Mouse (Mus musculus): ENCODE data around the gene Btbd7. TPM values are rescaled to one million over a fixed set of nuclear protein-coding genes. Genes with fewer than 3 reads are reported as not detected.

Gene Btbd7
- 17.1 and 18.1 TPM in 2 replicates for polyA plus RNA-seq (2015; fragmentation: Nextera tagmentation; extraction: Ambion mirVana)

- ATAC-seq (ENCODE audit: low read depth) = peak; percentile 97
- H3K4me2 ChIP-seq (ENCODE audit: low read depth, low read length) = peak within 1 kb of the TSS; percentile 93
- no peaks in the 10 kb centered on the region for H3K36me3 ChIP-seq (ENCODE audit: control insufficient read depth, insufficient read depth, low read length)
- peak within 1 kb of the TSS; percentile 97 for H3K27ac ChIP-seq (ENCODE audit: low read length)
- WGBS = 0% methylated on average over 65 of the region's 95 CpGs
- H3K4me3 ChIP-seq (ENCODE audit: low read length) = peak within 1 kb of the TSS; percentile 94
- no peaks in the 10 kb centered on the region for H3K9me3 ChIP-seq (ENCODE audit: control insufficient read depth, low read length)
- peak within 1 kb of the TSS; percentile 96 for H3K9ac ChIP-seq (ENCODE audit: low read length)
- H3K27me3 ChIP-seq (ENCODE audit: control insufficient read depth, insufficient read depth, low read depth, low read length) = no peaks in the 10 kb centered on the region
- H3K4me1 ChIP-seq (replicated peaks; ENCODE audit: control insufficient read depth, insufficient read depth, low read length) = peaks cover 13% of the 10 kb centered on the region
Measured at GRCm38 (mm10) chr12:102878031-102878823, at the start of gene Btbd7. TSS of gene Btbd7 (minus strand) at chr12:102878471.

GRCm38 (mm10) chr12:102916073-102916472 is 37.8 kb upstream of the Btbd7 start:
- WGBS = 85% methylated on average over 2 of the region's 2 CpGs
- Histone ChIP-seq H3K4me3 (ENCODE audit: low read length) (no peak overlapping the region), H3K9ac (ENCODE audit: low read length) (no peak overlapping the region), H3K4me1 (replicated peaks; ENCODE audit: control insufficient read depth, insufficient read depth, low read length) (no peaks in the 10 kb centered on the region), H3K4me2 (ENCODE audit: low read depth, low read length) (no peak overlapping the region), H3K9me3 (ENCODE audit: control insufficient read depth, low read length) (no peaks in the 10 kb centered on the region), H3K36me3 (ENCODE audit: control insufficient read depth, insufficient read depth, low read length) (no peaks in the 10 kb centered on the region), H3K27me3 (ENCODE audit: control insufficient read depth, insufficient read depth, low read depth, low read length) (no peaks in the 10 kb centered on the region), H3K27ac (ENCODE audit: low read length) (no peak overlapping the region)
- ATAC-seq (ENCODE audit: low read depth) = no peak

- Histone ChIP-seq H3K36me3 (ENCODE audit: control insufficient read depth, insufficient read depth, low read length) (no peaks in the 10 kb centered on the region), H3K4me2 (ENCODE audit: low read depth, low read length) (no peak overlapping the region), H3K4me1 (replicated peaks; ENCODE audit: control insufficient read depth, insufficient read depth, low read length) (no peaks in the 10 kb centered on the region), H3K27ac (ENCODE audit: low read length) (no peak overlapping the region), H3K9ac (ENCODE audit: low read length) (no peak overlapping the region), H3K9me3 (ENCODE audit: control insufficient read depth, low read length) (no peaks in the 10 kb centered on the region), H3K4me3 (ENCODE audit: low read length) (no peak overlapping the region), H3K27me3 (ENCODE audit: control insufficient read depth, insufficient read depth, low read depth, low read length) (no peaks in the 10 kb centered on the region)
- WGBS = 33% methylated on average over 3 of the region's 3 CpGs
- ATAC-seq (ENCODE audit: low read depth) = no peak
Measured at GRCm38 (mm10) chr12:102908191-102908590, 29.9 kb upstream of the Btbd7 start.

GRCm38 (mm10) chr12:102899091-102899490 is 20.8 kb upstream of the Btbd7 start, which contains the start of gene Cox8c:
TSS of gene Cox8c (plus strand) at chr12:102899316.
- ATAC-seq (ENCODE audit: low read depth) = no peak
- whole genome bisulfite sequencing = 86% methylated on average over 17 of the region's 17 CpGs
- Histone ChIP-seq H3K4me2 (ENCODE audit: low read depth, low read length) (no peak within 1 kb of the TSS), H3K9ac (ENCODE audit: low read length) (no peak within 1 kb of the TSS), H3K4me1 (replicated peaks; ENCODE audit: control insufficient read depth, insufficient read depth, low read length) (no peaks in the 10 kb centered on the region), H3K4me3 (ENCODE audit: low read length) (no peak within 1 kb of the TSS), H3K36me3 (ENCODE audit: control insufficient read depth, insufficient read depth, low read length) (no peaks in the 10 kb centered on the region), H3K27ac (ENCODE audit: low read length) (no peak within 1 kb of the TSS), H3K9me3 (ENCODE audit: control insufficient read depth, low read length) (0 out of 2 replicates have a peak, but pooled peaks cover 2% of the 10 kb centered on the region), H3K27me3 (ENCODE audit: control insufficient read depth, insufficient read depth, low read depth, low read length) (no peaks in the 10 kb centered on the region)

GRCm38 (mm10) chr12:102888568-102888967 is 10.3 kb upstream of the Btbd7 start:
- Histone ChIP-seq H3K9ac (ENCODE audit: low read length) (no peak overlapping the region), H3K27ac (ENCODE audit: low read length) (no peak overlapping the region), H3K36me3 (ENCODE audit: control insufficient read depth, insufficient read depth, low read length) (no peaks in the 10 kb centered on the region), H3K4me1 (replicated peaks; ENCODE audit: control insufficient read depth, insufficient read depth, low read length) (no peaks in the 10 kb centered on the region), H3K4me3 (ENCODE audit: low read length) (no peak overlapping the region), H3K9me3 (ENCODE audit: control insufficient read depth, low read length) (no peaks in the 10 kb centered on the region), H3K27me3 (ENCODE audit: control insufficient read depth, insufficient read depth, low read depth, low read length) (no peaks in the 10 kb centered on the region), H3K4me2 (ENCODE audit: low read depth, low read length) (no peak overlapping the region)
- 70% methylated on average over 5 of the region's 5 CpGs for WGBS
- ATAC-seq (ENCODE audit: low read depth) = no peak

- no peaks in the 10 kb centered on the region for H3K36me3 ChIP-seq (ENCODE audit: control insufficient read depth, insufficient read depth, low read length)
- no peaks in the 10 kb centered on the region for H3K9me3 ChIP-seq (ENCODE audit: control insufficient read depth, low read length)
- H3K4me3 ChIP-seq (ENCODE audit: low read length) = no peak overlapping the region
- H3K4me2 ChIP-seq (ENCODE audit: low read depth, low read length) = no peak overlapping the region
- no peak overlapping the region for H3K27ac ChIP-seq (ENCODE audit: low read length)
- no peak overlapping the region for H3K9ac ChIP-seq (ENCODE audit: low read length)
- 61% methylated on average over 10 of the region's 10 CpGs for WGBS
- H3K27me3 ChIP-seq (ENCODE audit: control insufficient read depth, insufficient read depth, low read depth, low read length) = no peaks in the 10 kb centered on the region
- H3K4me1 ChIP-seq (replicated peaks; ENCODE audit: control insufficient read depth, insufficient read depth, low read length) = no peaks in the 10 kb centered on the region
- no peak for ATAC-seq (ENCODE audit: low read depth)
Measured at GRCm38 (mm10) chr12:102887366-102887765, 9.1 kb upstream of the Btbd7 start.

GRCm38 (mm10) chr12:102885735-102886134 is 7.5 kb upstream of the Btbd7 start:
- no peak overlapping the region for H3K27ac ChIP-seq (ENCODE audit: low read length)
- no peaks in the 10 kb centered on the region for H3K27me3 ChIP-seq (ENCODE audit: control insufficient read depth, insufficient read depth, low read depth, low read length)
- H3K4me2 ChIP-seq (ENCODE audit: low read depth, low read length) = no peak overlapping the region
- H3K4me1 ChIP-seq (replicated peaks; ENCODE audit: control insufficient read depth, insufficient read depth, low read length) = no peaks in the 10 kb centered on the region
- H3K4me3 ChIP-seq (ENCODE audit: low read length) = no peak overlapping the region
- no peak for ATAC-seq (ENCODE audit: low read depth)
- no peak overlapping the region for H3K9ac ChIP-seq (ENCODE audit: low read length)
- WGBS = 17% methylated on average over 5 of the region's 5 CpGs
- no peaks in the 10 kb centered on the region for H3K9me3 ChIP-seq (ENCODE audit: control insufficient read depth, low read length)
- H3K36me3 ChIP-seq (ENCODE audit: control insufficient read depth, insufficient read depth, low read length) = no peaks in the 10 kb centered on the region

- Histone ChIP-seq H3K27me3 (ENCODE audit: control insufficient read depth, insufficient read depth, low read depth, low read length) (no peaks in the 10 kb centered on the region), H3K4me2 (ENCODE audit: low read depth, low read length) (peak overlapping the region; percentile 72), H3K36me3 (ENCODE audit: control insufficient read depth, insufficient read depth, low read length) (no peaks in the 10 kb centered on the region), H3K27ac (ENCODE audit: low read length) (peak overlapping the region; percentile 75), H3K9ac (ENCODE audit: low read length) (peak overlapping the region; percentile 69), H3K9me3 (ENCODE audit: control insufficient read depth, low read length) (no peaks in the 10 kb centered on the region), H3K4me3 (ENCODE audit: low read length) (peak overlapping the region; percentile 94), H3K4me1 (replicated peaks; ENCODE audit: control insufficient read depth, insufficient read depth, low read length) (peaks cover 13% of the 10 kb centered on the region)
- ATAC-seq (ENCODE audit: low read depth) = no peak
- 14% methylated on average over 7 of the region's 7 CpGs for WGBS
Measured at GRCm38 (mm10) chr12:102878901-102879300, 630 bp upstream of the Btbd7 start.

GRCm38 (mm10) chr12:102877301-102878030 is 805 bp downstream of the Btbd7 start:
- Histone ChIP-seq H3K4me2 (ENCODE audit: low read depth, low read length) (peak overlapping the region; percentile 93), H3K9me3 (ENCODE audit: control insufficient read depth, low read length) (no peaks in the 10 kb centered on the region), H3K9ac (ENCODE audit: low read length) (peak overlapping the region; percentile 96), H3K27ac (ENCODE audit: low read length) (peak overlapping the region; percentile 97), H3K4me1 (replicated peaks; ENCODE audit: control insufficient read depth, insufficient read depth, low read length) (peaks cover 13% of the 10 kb centered on the region), H3K36me3 (ENCODE audit: control insufficient read depth, insufficient read depth, low read length) (no peaks in the 10 kb centered on the region), H3K27me3 (ENCODE audit: control insufficient read depth, insufficient read depth, low read depth, low read length) (no peaks in the 10 kb centered on the region), H3K4me3 (ENCODE audit: low read length) (peak overlapping the region; percentile 94)
- peak; percentile 76 for ATAC-seq (ENCODE audit: low read depth)
- WGBS = under 1% methylated on average over 28 of the region's 70 CpGs

All from lung, embryonic 16.5 days (tissue).